Mouse (Mus musculus): ENCODE measurements at regions not wholly inside any gene's neighbourhood (a gene's known extent, or its start where the extent isn't known, plus 50 kb on each side); places are given as distances from the start of the nearest gene placed in this dataset.

GRCm38 (mm10) chr14:105717821-105718220, 178.8 kb downstream of the Spry2 start:
- DNase-seq (ENCODE audit: low spot score in 2 of 2), result no peak

- no peak for DNase-seq (ENCODE audit: low spot score in 2 of 2)
Observed at GRCm38 (mm10) chr14:105708691-105709090, 187.9 kb downstream of the Spry2 start.

GRCm38 (mm10) chr14:105706756-105707155, 189.9 kb downstream of the Spry2 start:
- DNase-seq (ENCODE audit: low spot score in 2 of 2), result no peak

GRCm38 (mm10) chr14:105698616-105699015, 198.0 kb downstream of the Spry2 start:
- DNase-seq (ENCODE audit: low spot score in 2 of 2), result no peak

GRCm38 (mm10) chr14:105698086-105698485, 198.5 kb downstream of the Spry2 start:
- DNase-seq (ENCODE audit: low spot score in 2 of 2), result no peak

- DNase-seq (ENCODE audit: low spot score in 2 of 2), result peak in 1 of 2 experiments; percentile 1
Observed at GRCm38 (mm10) chr14:105697398-105697797, 199.2 kb downstream of the Spry2 start.

GRCm38 (mm10) chr14:105694969-105695368, 201.7 kb downstream of the Spry2 start:
- no peak for DNase-seq (ENCODE audit: low spot score in 2 of 2)

- no peak for DNase-seq (ENCODE audit: low spot score in 2 of 2)
Observed at GRCm38 (mm10) chr14:105693713-105694112, 202.9 kb downstream of the Spry2 start.

- DNase-seq (ENCODE audit: low spot score in 2 of 2), result no peak
Observed at GRCm38 (mm10) chr14:105684826-105685465, 211.7 kb downstream of the Spry2 start.

- no peak for DNase-seq (ENCODE audit: low spot score in 2 of 2)
Observed at GRCm38 (mm10) chr14:105684329-105684728, 212.3 kb downstream of the Spry2 start.

- no peak for DNase-seq (ENCODE audit: low spot score in 2 of 2)
Observed at GRCm38 (mm10) chr14:105676646-105676930, 220.0 kb downstream of the Spry2 start.

GRCm38 (mm10) chr14:105675801-105676645, 220.6 kb downstream of the Spry2 start:
- DNase-seq (ENCODE audit: low spot score in 2 of 2), result no peak

- DNase-seq (ENCODE audit: low spot score in 2 of 2), result no peak
Observed at GRCm38 (mm10) chr14:105675006-105675405, 221.6 kb downstream of the Spry2 start.

GRCm38 (mm10) chr14:105668969-105669368, 227.7 kb downstream of the Spry2 start:
- DNase-seq (ENCODE audit: low spot score in 2 of 2), result no peak

GRCm38 (mm10) chr14:105664671-105665198, 231.9 kb downstream of the Spry2 start:
- DNase-seq (ENCODE audit: low spot score in 2 of 2), result no peak

GRCm38 (mm10) chr14:105663472-105663871, 233.1 kb downstream of the Spry2 start:
- no peak for DNase-seq (ENCODE audit: low spot score in 2 of 2)

GRCm38 (mm10) chr14:105662839-105663238, 233.8 kb downstream of the Spry2 start:
- no peak for DNase-seq (ENCODE audit: low spot score in 2 of 2)

GRCm38 (mm10) chr14:105658316-105658715, 238.3 kb downstream of the Spry2 start:
- DNase-seq (ENCODE audit: low spot score in 2 of 2), result no peak

GRCm38 (mm10) chr14:105647166-105647565, 249.5 kb downstream of the Spry2 start:
- DNase-seq (ENCODE audit: low spot score in 2 of 2), result no peak

GRCm38 (mm10) chr14:105644428-105644827, 252.2 kb downstream of the Spry2 start:
- no peak for DNase-seq (ENCODE audit: low spot score in 2 of 2)

- no peak for DNase-seq (ENCODE audit: low spot score in 2 of 2)
Observed at GRCm38 (mm10) chr14:105643285-105643957, 253.2 kb downstream of the Spry2 start.

- no peak for DNase-seq (ENCODE audit: low spot score in 2 of 2)
Observed at GRCm38 (mm10) chr14:105632335-105632734, 264.3 kb downstream of the Spry2 start.

- no peak for DNase-seq (ENCODE audit: low spot score in 2 of 2)
Observed at GRCm38 (mm10) chr14:105631681-105632031, 265.0 kb downstream of the Spry2 start.

All from spleen, postnatal 36 days (tissue).